Mouse (Mus musculus) limb, embryonic 10.5 days (tissue): ENCODE measurements at regions not wholly inside any gene's neighbourhood (a gene's known extent, or its start where the extent isn't known, plus 50 kb on each side); places are given as distances from the start of the nearest gene placed in this dataset.

Experiments
- DNase-seq: peaks from one replicate; pipeline ENCODE4 v3.0.0-alpha.2; 2017; ENCODE audit warnings: low spot score
- H3K27ac ChIP-seq: fragments of 300-500 bp; sonication (generic); 2 replicates; pipeline ENCODE4 v1.5.1; 2016; ENCODE audit warnings: mild to moderate bottlenecking
- H3K27me3 ChIP-seq: fragments of 300-500 bp; sonication (generic); 2 replicates; pipeline ENCODE4 v1.6.1; 2016; ENCODE audit warnings: low read depth, mild to moderate bottlenecking; ENCODE audit not compliant: poor library complexity, severe bottlenecking
- H3K36me3 ChIP-seq: fragments of 300-500 bp; sonication (generic); 2 replicates; pipeline ENCODE4 v1.6.1; 2016; ENCODE audit warnings: mild to moderate bottlenecking, moderate library complexity
- H3K4me1 ChIP-seq: fragments of 300-500 bp; sonication (generic); 2 replicates; pipeline ENCODE4 v1.6.1; 2016
- H3K4me3 ChIP-seq: fragments of 300-500 bp; sonication (generic); 2 replicates; pipeline ENCODE4 v1.5.1; 2016; ENCODE audit warnings: mild to moderate bottlenecking, moderate library complexity
- H3K9me3 ChIP-seq: fragments of 300-500 bp; sonication (generic); replicated peaks from 2 replicates; pipeline ENCODE4 v1.6.1; 2016; ENCODE audit warnings: mild to moderate bottlenecking
- WGBS: fragments of 180-500 bp; shearing (Covaris S2); methylation state at CpG from one replicate; pipeline ENCODE4 v1.1.7; 2016; 5-methylcytosine and 5-hydroxymethylcytosine counted together

GRCm38 (mm10) chr12:35758916-35759315 is 166.5 kb upstream of the Agr3 start:
- Histone ChIP-seq H3K4me1 (no peaks in the 10 kb centered on the region), H3K27ac (no peak overlapping the region), H3K9me3 (no peaks in the 10 kb centered on the region), H3K27me3 (no peaks in the 10 kb centered on the region), H3K4me3 (no peak overlapping the region), H3K36me3 (no peaks in the 10 kb centered on the region)
- DNase-seq, result no peak
- 100% methylated on average over 1 of the region's 1 CpGs for WGBS

GRCm38 (mm10) chr12:35755159-35755558 is 170.3 kb upstream of the Agr3 start:
- Histone ChIP-seq H3K4me3 (no peak overlapping the region), H3K9me3 (no peaks in the 10 kb centered on the region), H3K27me3 (no peaks in the 10 kb centered on the region), H3K27ac (no peak overlapping the region), H3K4me1 (no peaks in the 10 kb centered on the region), H3K36me3 (no peaks in the 10 kb centered on the region)
- 96% methylated on average over 4 of the region's 4 CpGs for whole genome bisulfite sequencing
- DNase-seq, result no peak

GRCm38 (mm10) chr12:35747997-35748396 is 177.4 kb upstream of the Agr3 start:
- Histone ChIP-seq H3K36me3 (no peaks in the 10 kb centered on the region), H3K27ac (no peak overlapping the region), H3K4me3 (no peak overlapping the region), H3K9me3 (no peaks in the 10 kb centered on the region; the same call in 1 of the 2 replicates), H3K27me3 (no peaks in the 10 kb centered on the region), H3K4me1 (no peaks in the 10 kb centered on the region)
- 87% methylated on average over 3 of the region's 3 CpGs for WGBS
- DNase-seq, result no peak

DNA sequence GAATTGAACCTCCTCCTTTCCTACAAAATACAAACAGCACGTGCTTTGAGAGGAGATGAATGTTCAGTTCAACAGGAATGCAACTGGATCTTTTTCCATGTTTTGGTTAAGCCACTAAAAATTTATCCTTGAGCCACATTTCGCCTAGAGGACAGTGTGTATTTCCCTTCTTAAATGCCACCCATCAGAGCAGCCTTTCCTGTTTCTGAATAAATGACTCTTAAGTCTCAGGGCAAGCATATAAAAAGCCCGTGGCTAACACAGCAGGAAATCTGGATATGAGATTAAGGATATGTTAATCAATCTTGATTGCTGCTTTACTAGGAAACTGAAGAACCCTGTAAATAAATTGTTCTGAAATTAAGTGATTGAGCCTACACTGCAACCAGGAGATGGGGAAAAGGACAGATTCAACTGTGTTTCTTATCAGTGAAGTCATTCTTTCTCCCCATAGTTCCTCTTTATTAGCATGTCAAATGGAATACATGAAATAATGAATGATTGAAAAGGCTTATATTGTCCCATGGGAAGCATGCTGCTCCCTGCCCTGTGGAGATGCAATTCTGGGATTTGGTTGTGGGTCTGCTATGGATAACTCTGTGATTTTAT is 178.6 kb upstream of the Agr3 start:
- 65% methylated on average over 3 of the region's 3 CpGs for WGBS
- no peaks in the 10 kb centered on the region for H3K36me3 ChIP-seq
- no peak overlapping the region for H3K4me3 ChIP-seq
- DNase-seq, result no peak
- H3K27ac ChIP-seq, result no peak overlapping the region
- H3K27me3 ChIP-seq, result no peaks in the 10 kb centered on the region
- no peaks in the 10 kb centered on the region; the same call in 1 of the 2 replicates for H3K9me3 ChIP-seq
- no peaks in the 10 kb centered on the region for H3K4me1 ChIP-seq

DNA sequence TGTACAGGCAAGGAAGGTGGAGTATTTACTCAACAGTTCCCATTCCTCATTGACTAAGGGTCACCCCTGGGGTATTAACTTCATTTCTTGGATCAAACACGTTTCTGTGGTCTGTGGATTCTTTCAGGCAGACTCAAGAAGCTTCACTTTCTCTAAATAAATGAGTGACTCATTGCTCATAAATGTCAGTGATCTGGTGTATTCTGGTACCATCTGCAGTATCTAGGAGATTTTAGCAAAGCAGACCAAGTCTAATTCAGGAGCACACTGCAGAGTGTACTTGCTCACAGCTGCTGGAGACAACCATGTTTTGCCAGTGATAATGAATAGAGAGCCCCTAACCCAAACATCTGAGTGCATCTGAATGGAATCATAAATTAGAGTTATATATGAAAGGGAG is 182.7 kb upstream of the Agr3 start:
- no peak overlapping the region for H3K4me3 ChIP-seq
- WGBS, result 64% methylated on average over 1 of the region's 1 CpGs
- H3K9me3 ChIP-seq, result no peaks in the 10 kb centered on the region
- no peak overlapping the region for H3K27ac ChIP-seq
- DNase-seq, result no peak
- H3K36me3 ChIP-seq, result no peaks in the 10 kb centered on the region
- H3K4me1 ChIP-seq, result no peaks in the 10 kb centered on the region
- H3K27me3 ChIP-seq, result no peaks in the 10 kb centered on the region

DNA sequence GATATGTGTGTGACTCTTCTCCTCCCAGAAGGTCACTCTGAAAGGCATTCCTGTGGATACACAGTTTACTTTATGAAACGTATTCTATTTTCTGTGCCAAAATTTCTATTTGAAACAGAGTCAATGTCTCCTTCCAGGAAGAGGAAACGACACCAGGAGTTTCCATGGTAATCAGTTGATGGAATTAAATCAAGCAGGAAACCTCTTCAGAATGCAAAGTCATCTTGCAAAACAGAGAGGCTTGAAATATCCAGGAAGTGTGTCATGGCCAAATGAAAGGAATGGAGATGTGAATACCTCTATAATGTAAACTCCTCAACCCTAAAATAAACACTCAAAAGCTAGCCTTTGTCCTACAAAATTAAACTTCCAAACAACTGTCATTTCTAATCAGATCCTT is 189.0 kb upstream of the Agr3 start:
- 73% methylated on average over 2 of the region's 2 CpGs for whole genome bisulfite sequencing
- Histone ChIP-seq H3K27me3 (no peaks in the 10 kb centered on the region), H3K9me3 (no peaks in the 10 kb centered on the region), H3K27ac (no peak overlapping the region), H3K4me3 (no peak overlapping the region), H3K4me1 (no peaks in the 10 kb centered on the region), H3K36me3 (no peaks in the 10 kb centered on the region)
- no peak for DNase-seq

- Histone ChIP-seq H3K4me3 (no peak overlapping the region), H3K27ac (no peak overlapping the region), H3K27me3 (no peaks in the 10 kb centered on the region), H3K36me3 (no peaks in the 10 kb centered on the region), H3K9me3 (no peaks in the 10 kb centered on the region), H3K4me1 (no peaks in the 10 kb centered on the region)
- no peak for DNase-seq
- WGBS, result 69% methylated on average over 2 of the region's 2 CpGs
Measured at GRCm38 (mm10) chr12:35735002-35735401, 190.4 kb upstream of the Agr3 start.

GRCm38 (mm10) chr12:35734371-35734770 is 191.0 kb upstream of the Agr3 start:
- Histone ChIP-seq H3K9me3 (no peaks in the 10 kb centered on the region), H3K4me1 (no peaks in the 10 kb centered on the region), H3K27me3 (no peaks in the 10 kb centered on the region), H3K4me3 (no peak overlapping the region), H3K36me3 (no peaks in the 10 kb centered on the region), H3K27ac (no peak overlapping the region)
- WGBS, result 93% methylated on average over 1 of the region's 1 CpGs
- no peak for DNase-seq

DNA sequence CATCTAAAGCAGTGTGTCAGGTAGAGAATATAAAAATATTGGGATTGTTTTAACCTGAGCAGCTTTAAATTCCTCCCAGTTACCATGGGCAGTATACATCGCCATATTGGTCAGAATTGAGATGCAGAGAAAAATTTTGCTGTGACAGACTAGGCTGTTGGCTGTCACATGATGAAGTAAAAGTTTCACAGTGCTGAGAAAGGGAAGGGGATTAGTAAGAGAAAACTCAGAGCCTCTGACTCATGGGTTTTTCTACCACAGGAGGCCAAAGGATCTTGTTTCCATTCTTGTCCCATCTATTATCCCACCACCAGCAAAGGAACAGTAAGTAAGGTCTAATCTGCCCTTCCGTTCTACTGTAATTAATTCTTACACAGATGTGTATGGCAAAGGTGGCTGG is 191.8 kb upstream of the Agr3 start:
- no peaks in the 10 kb centered on the region for H3K4me1 ChIP-seq
- H3K36me3 ChIP-seq, result no peaks in the 10 kb centered on the region
- no peaks in the 10 kb centered on the region for H3K9me3 ChIP-seq
- no peaks in the 10 kb centered on the region for H3K27me3 ChIP-seq
- WGBS, result 93% methylated on average over 2 of the region's 2 CpGs
- H3K4me3 ChIP-seq, result no peak overlapping the region
- H3K27ac ChIP-seq, result no peak overlapping the region
- DNase-seq, result no peak

- Histone ChIP-seq H3K9me3 (no peaks in the 10 kb centered on the region), H3K36me3 (no peaks in the 10 kb centered on the region), H3K4me3 (no peak overlapping the region), H3K27me3 (no peaks in the 10 kb centered on the region), H3K27ac (no peak overlapping the region), H3K4me1 (no peaks in the 10 kb centered on the region)
- DNase-seq, result no peak
- WGBS, result 79% methylated on average over 1 of the region's 1 CpGs
Measured at GRCm38 (mm10) chr12:35725910-35726309, 191.1 kb upstream of the Ahr start.

GRCm38 (mm10) chr12:35724132-35724531 is 189.3 kb upstream of the Ahr start:
- no peaks in the 10 kb centered on the region for H3K9me3 ChIP-seq
- H3K4me3 ChIP-seq, result no peak overlapping the region
- no peak overlapping the region for H3K27ac ChIP-seq
- WGBS, result 93% methylated on average over 4 of the region's 4 CpGs
- no peaks in the 10 kb centered on the region for H3K36me3 ChIP-seq
- H3K4me1 ChIP-seq, result no peaks in the 10 kb centered on the region
- no peak for DNase-seq
- no peaks in the 10 kb centered on the region for H3K27me3 ChIP-seq

GRCm38 (mm10) chr12:35712671-35713070 is 177.8 kb upstream of the Ahr start:
- Histone ChIP-seq H3K27ac (no peak overlapping the region), H3K36me3 (no peaks in the 10 kb centered on the region), H3K9me3 (no peaks in the 10 kb centered on the region), H3K4me3 (no peak overlapping the region), H3K27me3 (no peaks in the 10 kb centered on the region), H3K4me1 (no peaks in the 10 kb centered on the region)
- DNase-seq, result no peak
- WGBS, result 90% methylated on average over 4 of the region's 4 CpGs

DNA sequence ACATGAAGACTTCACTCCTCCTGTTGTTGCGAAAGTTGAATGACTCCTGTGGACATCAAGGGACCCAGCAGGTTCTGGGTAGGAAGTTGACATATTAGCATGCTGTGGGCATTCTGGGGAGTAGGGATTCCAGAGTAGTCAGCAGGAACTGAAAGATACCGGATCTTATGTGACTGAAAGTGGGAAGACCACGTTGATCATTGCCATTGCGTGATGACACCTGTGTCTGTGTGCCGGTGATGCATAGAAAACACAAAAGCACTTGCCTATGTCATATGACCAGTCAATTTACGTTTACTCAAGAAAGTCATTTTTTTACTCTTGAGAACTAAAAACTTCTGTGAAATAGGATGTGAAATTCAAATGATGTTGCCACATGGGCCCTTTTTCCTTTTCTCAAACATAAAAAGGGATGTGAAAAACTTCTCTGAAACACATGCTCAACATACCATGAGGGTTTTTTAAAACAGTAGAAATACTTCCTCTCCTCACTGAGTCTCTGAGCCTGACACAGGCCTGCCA is 176.8 kb upstream of the Ahr start:
- WGBS, result 92% methylated on average over 6 of the region's 6 CpGs
- DNase-seq, result no peak
- no peak overlapping the region for H3K4me3 ChIP-seq
- H3K4me1 ChIP-seq, result no peaks in the 10 kb centered on the region
- H3K27me3 ChIP-seq, result no peaks in the 10 kb centered on the region
- no peaks in the 10 kb centered on the region for H3K36me3 ChIP-seq
- H3K9me3 ChIP-seq, result no peaks in the 10 kb centered on the region
- no peak overlapping the region for H3K27ac ChIP-seq

DNA sequence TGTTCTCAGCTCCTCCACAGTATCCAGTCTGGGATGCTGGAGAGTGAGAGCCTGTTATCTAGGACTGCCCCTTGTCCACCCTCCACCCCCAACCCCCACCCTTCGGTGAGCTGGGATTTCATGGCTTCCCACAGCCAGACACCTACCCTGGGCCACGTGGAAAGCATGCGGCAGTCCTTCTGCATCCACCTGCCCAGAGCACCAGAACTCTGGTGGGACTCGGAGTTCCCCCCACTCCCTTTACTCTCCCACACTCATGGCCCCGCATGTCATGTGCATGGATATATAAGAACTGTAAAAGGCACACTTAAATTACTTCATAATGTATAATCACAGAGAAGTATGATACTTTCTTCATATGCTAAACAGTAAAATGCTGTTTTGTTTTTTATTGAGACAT is 175.5 kb upstream of the Ahr start:
- 79% methylated on average over 5 of the region's 5 CpGs for WGBS
- no peak for DNase-seq

More for the DNA sequence above, 175.5 kb upstream of the Ahr start:
- Histone ChIP-seq H3K9me3 (no peaks in the 10 kb centered on the region), H3K4me3 (no peak overlapping the region), H3K27me3 (no peaks in the 10 kb centered on the region), H3K4me1 (no peaks in the 10 kb centered on the region), H3K27ac (no peak overlapping the region), H3K36me3 (no peaks in the 10 kb centered on the region)
